Mouse (Mus musculus) MEL (cell line): ENCODE results near the gene Plbd1. TPM values are rescaled to one million over a fixed set of nuclear protein-coding genes. Genes with fewer than 3 reads are reported as not detected.

ENCODE experiments used
- DNase-seq: peaks from one replicate; pipeline ENCODE4 v3.0.0; 2011; ENCODE audit warnings: low read depth, low spot score
- H3K27ac ChIP-seq: 2 replicates; pipeline ENCODE4 v1.5.1; 2012; ENCODE audit warnings: low read depth, mild to moderate bottlenecking, control low read depth, low read length, moderate library complexity; ENCODE audit not compliant: control insufficient read depth
- H3K27me3 ChIP-seq, 2 experiments: fragments of 150-350 bp in 1 of 2; sonication (generic) in 1 of 2; 2 replicates each; pipeline ENCODE4 v1.6.1; 2012; ENCODE audit warnings: low read length in 2 of 2, mild to moderate bottlenecking in 2 of 2, improper control_type of control experiment in 1 of 2, moderate library complexity in 1 of 2; ENCODE audit not compliant: insufficient read depth in 2 of 2, control insufficient read depth in 1 of 2
- H3K36me3 ChIP-seq, 2 experiments: 2 replicates each; pipeline ENCODE4 v1.6.1; 2012 to 2014; ENCODE audit warnings: low read length in 2 of 2, improper control_type of control experiment in 1 of 2, inconsistent platforms in 1 of 2, mild to moderate bottlenecking in 1 of 2; ENCODE audit not compliant: insufficient read depth in 2 of 2, control insufficient read depth in 1 of 2
- H3K4me1 ChIP-seq, 2 experiments: fragments of 150-350 bp in 1 of 2; sonication (generic) in 1 of 2; 2 replicates each; pipeline ENCODE4 v1.6.1; 2012; ENCODE audit warnings: low read length in 2 of 2, improper control_type of control experiment in 1 of 2, mild to moderate bottlenecking in 1 of 2; ENCODE audit not compliant: insufficient read depth in 2 of 2, control insufficient read depth in 1 of 2
- H3K4me3 ChIP-seq, 2 experiments: fragments of 150-350 bp in 1 of 2; sonication (generic) in 1 of 2; 2 replicates each; pipeline ENCODE4 v1.5.1; 2012; ENCODE audit warnings: low read depth in 2 of 2, low read length in 2 of 2, mild to moderate bottlenecking in 2 of 2, moderate library complexity in 2 of 2, control low read depth in 1 of 2, improper control_type of control experiment in 1 of 2; ENCODE audit not compliant: control insufficient read depth in 1 of 2, insufficient read depth in 1 of 2
- H3K79me2 ChIP-seq: 2 replicates; pipeline ENCODE4 v1.6.1; 2012; ENCODE audit warnings: mild to moderate bottlenecking, low read length, moderate library complexity; ENCODE audit not compliant: control insufficient read depth, poor library complexity, insufficient read depth
- H3K9ac ChIP-seq: 2 replicates; pipeline ENCODE4 v1.6.1; 2012; ENCODE audit warnings: low read depth, mild to moderate bottlenecking, control low read depth, low read length, moderate library complexity; ENCODE audit not compliant: control insufficient read depth, poor library complexity, severe bottlenecking
- H3K9me3 ChIP-seq: fragments of 150-350 bp; sonication (generic); replicated peaks from 2 replicates; pipeline ENCODE4 v1.6.1; 2012; ENCODE audit warnings: mild to moderate bottlenecking, low read length, improper control_type of control experiment, moderate library complexity; ENCODE audit not compliant: insufficient read depth
- ELF1 ChIP-seq: IDR thresholded peaks from 2 replicates; pipeline ENCODE4 v1.6.1; 2014; ENCODE audit warnings: low read depth, mild to moderate bottlenecking, inconsistent platforms, low read length, improper control_type of control experiment, moderate library complexity
- EP300 ChIP-seq, 2 experiments: IDR thresholded peaks; 2 replicates each; pipeline ENCODE4 v1.6.1; 2011; ENCODE audit warnings: improper control_type of control experiment in 2 of 2, low read length in 2 of 2, low read depth in 1 of 2, mild to moderate bottlenecking in 1 of 2
- GABPA ChIP-seq: IDR thresholded peaks from 2 replicates; pipeline ENCODE4 v1.6.1; 2012; ENCODE audit warnings: low read depth, mild to moderate bottlenecking, inconsistent platforms, low read length, improper control_type of control experiment, moderate library complexity
- JUND ChIP-seq: IDR thresholded peaks from 2 replicates; pipeline ENCODE4 v1.6.1; 2011; ENCODE audit warnings: low read depth, mild to moderate bottlenecking, improper control_type of control experiment, low read length
- MAX ChIP-seq: IDR thresholded peaks from 2 replicates; pipeline ENCODE4 v1.6.1; 2011; ENCODE audit warnings: low read length, improper control_type of control experiment
- MAZ ChIP-seq: IDR thresholded peaks from 2 replicates; pipeline ENCODE4 v1.6.1; 2012; ENCODE audit warnings: low read depth, mild to moderate bottlenecking, inconsistent platforms, low read length, improper control_type of control experiment
- MEF2A ChIP-seq: IDR thresholded peaks from 2 replicates; pipeline ENCODE4 v1.6.1; 2014; ENCODE audit warnings: low read depth, mild to moderate bottlenecking, inconsistent platforms, low read length, improper control_type of control experiment; ENCODE audit not compliant: poor library complexity, insufficient replicate concordance, severe bottlenecking; ENCODE audit errors: extremely low read depth
- MYB ChIP-seq: IDR thresholded peaks from 2 replicates; pipeline ENCODE4 v1.6.1; 2011; ENCODE audit warnings: mild to moderate bottlenecking, low read depth, low read length, improper control_type of control experiment
- MYC ChIP-seq: IDR thresholded peaks from 2 replicates; pipeline ENCODE4 v1.6.1; 2011; ENCODE audit warnings: low read depth, mild to moderate bottlenecking, low read length, improper control_type of control experiment, moderate library complexity
- NRF1 ChIP-seq: IDR thresholded peaks from 2 replicates; pipeline ENCODE4 v1.6.1; 2014; ENCODE audit warnings: low read depth, mild to moderate bottlenecking, inconsistent platforms, low read length, improper control_type of control experiment, moderate library complexity; ENCODE audit not compliant: poor library complexity, insufficient read depth, severe bottlenecking
- POLR2AphosphoS2 ChIP-seq: IDR thresholded peaks from 2 replicates; pipeline ENCODE4 v1.6.1; 2011; ENCODE audit warnings: low read length, improper control_type of control experiment
- POLR2AphosphoS5 ChIP-seq: IDR thresholded peaks from 2 replicates; pipeline ENCODE4 v1.6.1; 2012; ENCODE audit warnings: low read depth, borderline replicate concordance, mild to moderate bottlenecking, inconsistent platforms, low read length, moderate library complexity, mixed read lengths
- RCOR1 ChIP-seq: IDR thresholded peaks from 2 replicates; pipeline ENCODE4 v1.6.1; 2012; ENCODE audit warnings: low read depth, mild to moderate bottlenecking, inconsistent platforms, low read length, improper control_type of control experiment
- SMC3 ChIP-seq: IDR thresholded peaks from 2 replicates; pipeline ENCODE4 v1.6.1; 2011; ENCODE audit warnings: low read depth, low read length, improper control_type of control experiment
- USF2 ChIP-seq, 2 experiments: IDR thresholded peaks; 2 replicates each; pipeline ENCODE4 v1.6.1; 2011 to 2012; ENCODE audit warnings: improper control_type of control experiment in 2 of 2, low read length in 2 of 2, borderline replicate concordance in 1 of 2, inconsistent platforms in 1 of 2, low read depth in 1 of 2, mild to moderate bottlenecking in 1 of 2; ENCODE audit not compliant: insufficient read depth in 1 of 2
- ZMIZ1 ChIP-seq: IDR thresholded peaks from 2 replicates; pipeline ENCODE4 v1.6.1; 2012; ENCODE audit warnings: low read depth, mild to moderate bottlenecking, inconsistent platforms, low read length, improper control_type of control experiment, moderate library complexity
- ZNF384 ChIP-seq: IDR thresholded peaks from 2 replicates; pipeline ENCODE4 v1.6.1; 2012; ENCODE audit warnings: low read depth, mild to moderate bottlenecking, inconsistent platforms, low read length, improper control_type of control experiment
- polyA plus RNA-seq, 2 experiments: library from polyadenylated mRNA; stranded (reverse) in 1 of 2; unstranded in 1 of 2; fragments of >175 nt in 1 of 2; fragments of >200 nt in 1 of 2; gene quantifications; 2 replicates each; pipeline versions ENCODE4 v1.2.1 to v1.2.4; 2012; ENCODE audit warnings: low replicate concordance in 2 of 2, low read depth in 1 of 2; ENCODE audit not compliant: insufficient read length in 2 of 2, insufficient read depth in 1 of 2, missing spikeins in 1 of 2
- total RNA-seq: library from RNA; depleted of rRNA; stranded (reverse); fragments of 300-350 nt; gene quantifications from 2 replicates; pipeline ENCODE4 v1.2.3, GENCODE M21; 2012

Plbd1 gene
- total and polyA plus RNA-seq, 3 experiments: not detected

GRCm38 (mm10) chr6:136658303-136658702 is 3.4 kb downstream of the Plbd1 start:
- no peaks in the 10 kb centered on the region for H3K27me3 ChIP-seq
- H3K36me3 ChIP-seq: no peaks in the 10 kb centered on the region
- no peaks in the 10 kb centered on the region for H3K79me2 ChIP-seq
- H3K4me3 ChIP-seq: no peak overlapping the region
- H3K9ac ChIP-seq: no peak overlapping the region
- no peak overlapping the region for H3K27ac ChIP-seq
- no peaks in the 10 kb centered on the region for H3K9me3 ChIP-seq
- no peak for DNase-seq
- TF ChIP-seq MYB: no peak
- TF ChIP-seq MYC: no peak
- no peak for TF ChIP-seq EP300 (IDR thresholded peaks at IDR 0.05; ENCODE audit: low read depth in 1 of 2, low read length in 2 of 2)
- no peak for TF ChIP-seq USF2 (IDR thresholded peaks at IDR 0.05; ENCODE audit: borderline replicate concordance in 1 of 2, insufficient read depth in 1 of 2, low read depth in 1 of 2, low read length in 2 of 2)
- TF ChIP-seq NRF1: no peak
- no peak for TF ChIP-seq SMC3
- no peak for TF ChIP-seq MEF2A
- no peak for TF ChIP-seq GABPA
- TF ChIP-seq MAZ: no peak
- no peak for TF ChIP-seq JUND
- no peaks in the 10 kb centered on the region; a peak in 1 of 4 replicates for H3K4me1 ChIP-seq

- DNase-seq: no peak
- Histone ChIP-seq H3K79me2 (no peaks in the 10 kb centered on the region), H3K36me3 (no peaks in the 10 kb centered on the region), H3K9ac (no peak overlapping the region), H3K4me3 (no peak overlapping the region), H3K27me3 (no peaks in the 10 kb centered on the region), H3K27ac (no peak overlapping the region), H3K9me3 (no peaks in the 10 kb centered on the region), H3K4me1 (no peaks in the 10 kb centered on the region; a peak in 1 of 4 replicates)
- TF ChIP-seq ELF1 (no peak), ZMIZ1 (no peak), MAX (no peak), POLR2AphosphoS2 (no peak), POLR2AphosphoS5 (no peak), ZNF384 (no peak), RCOR1 (no peak), JUND (no peak)
Observed at GRCm38 (mm10) chr6:136655786-136656185, 5.9 kb downstream of the Plbd1 start.
